Mouse (Mus musculus): ENCODE results near the gene Fgf15. TPM values are rescaled to one million over a fixed set of nuclear protein-coding genes. Genes with fewer than 3 reads are reported as not detected.
A peak's percentile ranks its signal among the peaks of the same experiment; 100 is the strongest.
"Not testable (repeated sequence)": the region's sequence is repeated elsewhere in the genome, so short reads cannot be mapped to it uniquely, and the experiment has no call there.

The Fgf15 gene
- polyA plus RNA-seq, 1 experiment from 2014 or later = 69.9 TPM

GRCm38 (mm10) chr7:144864160-144864670 is 32.1 kb upstream of the Fgf15 start:
- no peaks in the 10 kb centered on the region for H3K9me3 ChIP-seq
- H3K27me3 ChIP-seq = peaks cover 84% of the 10 kb centered on the region
- ATAC-seq (ENCODE audit: low FRiP score) = no peak
- no peak overlapping the region for H3K27ac ChIP-seq
- H3K9ac ChIP-seq = no peak overlapping the region
- WGBS = 40% methylated on average over 3 of the region's 3 CpGs
- H3K36me3 ChIP-seq (replicated peaks) = no peaks in the 10 kb centered on the region
- no peak overlapping the region for H3K4me3 ChIP-seq (replicated peaks)
- H3K4me1 ChIP-seq = peaks cover 14% of the 10 kb centered on the region
- no peak overlapping the region for H3K4me2 ChIP-seq

GRCm38 (mm10) chr7:144867161-144867560 is 29.2 kb upstream of the Fgf15 start:
- no peak overlapping the region for H3K27ac ChIP-seq
- no peaks in the 10 kb centered on the region for H3K36me3 ChIP-seq (replicated peaks)
- H3K27me3 ChIP-seq = peaks cover 59% of the 10 kb centered on the region
- no peak overlapping the region for H3K9ac ChIP-seq
- H3K9me3 ChIP-seq = no peaks in the 10 kb centered on the region
- H3K4me2 ChIP-seq = no peak overlapping the region
- 74% methylated on average over 4 of the region's 4 CpGs for WGBS
- ATAC-seq (ENCODE audit: low FRiP score) = no peak
- H3K4me3 ChIP-seq (replicated peaks) = no peak overlapping the region
- H3K4me1 ChIP-seq = peaks cover under 1% of the 10 kb centered on the region; the same call in 1 of the 2 replicates

GRCm38 (mm10) chr7:144867602-144868001 is 28.7 kb upstream of the Fgf15 start:
- H3K4me3 ChIP-seq (replicated peaks) = no peak overlapping the region
- no peaks in the 10 kb centered on the region for H3K4me1 ChIP-seq
- WGBS = 78% methylated on average over 8 of the region's 8 CpGs
- ATAC-seq (ENCODE audit: low FRiP score) = no peak
- H3K9me3 ChIP-seq = no peaks in the 10 kb centered on the region
- no peak overlapping the region for H3K9ac ChIP-seq
- no peak overlapping the region for H3K27ac ChIP-seq
- no peak overlapping the region for H3K4me2 ChIP-seq
- peaks cover 58% of the 10 kb centered on the region for H3K27me3 ChIP-seq
- no peaks in the 10 kb centered on the region for H3K36me3 ChIP-seq (replicated peaks)

- Histone ChIP-seq H3K36me3 (replicated peaks) (no peaks in the 10 kb centered on the region), H3K4me2 (no peak overlapping the region), H3K9me3 (no peaks in the 10 kb centered on the region), H3K27ac (no peak overlapping the region), H3K4me1 (peaks cover 9% of the 10 kb centered on the region), H3K4me3 (replicated peaks) (no peak overlapping the region), H3K9ac (no peak overlapping the region), H3K27me3 (peaks cover 45% of the 10 kb centered on the region)
- WGBS = 80% methylated on average over 4 of the region's 4 CpGs
- ATAC-seq (ENCODE audit: low FRiP score) = no peak
These were observed 23.9 kb upstream of the Fgf15 start for GRCm38 (mm10) chr7:144872420-144872819.

GRCm38 (mm10) chr7:144873160-144873559 is 23.2 kb upstream of the Fgf15 start:
- no peaks in the 10 kb centered on the region for H3K9me3 ChIP-seq
- H3K9ac ChIP-seq = no peak overlapping the region
- H3K27ac ChIP-seq = no peak overlapping the region
- no peak overlapping the region for H3K4me2 ChIP-seq
- no peak for ATAC-seq (ENCODE audit: low FRiP score)
- H3K36me3 ChIP-seq (replicated peaks) = no peaks in the 10 kb centered on the region
- H3K27me3 ChIP-seq = peaks cover 42% of the 10 kb centered on the region
- no peak overlapping the region for H3K4me3 ChIP-seq (replicated peaks)
- peaks cover 9% of the 10 kb centered on the region for H3K4me1 ChIP-seq
- 77% methylated on average over 4 of the region's 4 CpGs for WGBS

- Histone ChIP-seq H3K4me2 (no peak overlapping the region), H3K4me3 (replicated peaks) (no peak overlapping the region), H3K9ac (no peak overlapping the region), H3K36me3 (replicated peaks) (no peaks in the 10 kb centered on the region), H3K27ac (no peak overlapping the region), H3K27me3 (peaks cover 42% of the 10 kb centered on the region), H3K9me3 (no peaks in the 10 kb centered on the region), H3K4me1 (peaks cover 9% of the 10 kb centered on the region)
- no peak for ATAC-seq (ENCODE audit: low FRiP score)
- 65% methylated on average over 4 of the region's 4 CpGs for WGBS
These were observed 22.1 kb upstream of the Fgf15 start for GRCm38 (mm10) chr7:144874226-144874625.

GRCm38 (mm10) chr7:144878401-144878800 is 17.9 kb upstream of the Fgf15 start:
- 93% methylated on average over 1 of the region's 1 CpGs for WGBS
- ATAC-seq (ENCODE audit: low FRiP score) = no peak

GRCm38 (mm10) chr7:144883106-144883505 is 13.2 kb upstream of the Fgf15 start:
- no peaks in the 10 kb centered on the region for H3K4me1 ChIP-seq
- peaks cover 13% of the 10 kb centered on the region for H3K27me3 ChIP-seq
- H3K4me2 ChIP-seq = no peak overlapping the region
- no peaks in the 10 kb centered on the region for H3K9me3 ChIP-seq
- H3K27ac ChIP-seq = no peak overlapping the region
- no peak overlapping the region for H3K9ac ChIP-seq
- WGBS = 51% methylated on average over 2 of the region's 2 CpGs
- ATAC-seq (ENCODE audit: low FRiP score) = no peak
- H3K36me3 ChIP-seq (replicated peaks) = no peaks in the 10 kb centered on the region
- no peak overlapping the region for H3K4me3 ChIP-seq (replicated peaks)

More at GRCm38 (mm10) chr7:144878401-144878800, 17.9 kb upstream of the Fgf15 start:
- Histone ChIP-seq H3K27me3 (peaks cover 27% of the 10 kb centered on the region), H3K4me2 (no peak overlapping the region), H3K36me3 (replicated peaks) (no peaks in the 10 kb centered on the region), H3K9me3 (no peaks in the 10 kb centered on the region), H3K4me1 (peaks cover 9% of the 10 kb centered on the region), H3K27ac (no peak overlapping the region), H3K9ac (no peak overlapping the region), H3K4me3 (replicated peaks) (no peak overlapping the region)

- H3K4me1 ChIP-seq = peaks cover 7% of the 10 kb centered on the region; the same call in 1 of the 2 replicates
- H3K36me3 ChIP-seq (replicated peaks) = no peaks in the 10 kb centered on the region
- no peak overlapping the region for H3K4me2 ChIP-seq
- ATAC-seq (ENCODE audit: low FRiP score) = no peak
- no peak overlapping the region for H3K9ac ChIP-seq
- WGBS = 89% methylated on average over 2 of the region's 2 CpGs
- no peak overlapping the region for H3K4me3 ChIP-seq (replicated peaks)
- no peak overlapping the region for H3K27ac ChIP-seq
- H3K9me3 ChIP-seq = no peaks in the 10 kb centered on the region
- H3K27me3 ChIP-seq = peaks cover 53% of the 10 kb centered on the region
These were observed 8.7 kb upstream of the Fgf15 start for GRCm38 (mm10) chr7:144887672-144888071.

GRCm38 (mm10) chr7:144888564-144889299 is 7.6 kb upstream of the Fgf15 start:
- Histone ChIP-seq H3K9ac (0 out of 2 replicates have a peak overlapping the region, but pooled peaks have one; percentile 21), H3K4me1 (peaks cover 7% of the 10 kb centered on the region; the same call in 1 of the 2 replicates), H3K27me3 (peaks cover 59% of the 10 kb centered on the region), H3K4me2 (no peak overlapping the region), H3K36me3 (replicated peaks) (no peaks in the 10 kb centered on the region), H3K9me3 (no peaks in the 10 kb centered on the region), H3K4me3 (replicated peaks) (no peak overlapping the region), H3K27ac (no peak overlapping the region)
- 6% methylated on average over 18 of the region's 18 CpGs for WGBS
- ATAC-seq (ENCODE audit: low FRiP score) = no peak

GRCm38 (mm10) chr7:144890661-144891060 is 5.7 kb upstream of the Fgf15 start:
- not testable (repeated sequence) for ATAC-seq (ENCODE audit: low FRiP score)
- peaks cover 69% of the 10 kb centered on the region for H3K27me3 ChIP-seq
- WGBS = 94% methylated on average over 1 of the region's 1 CpGs

GRCm38 (mm10) chr7:144891863-144892262 is 4.5 kb upstream of the Fgf15 start:
- Histone ChIP-seq H3K4me2 (no peak overlapping the region), H3K27me3 (peaks cover 79% of the 10 kb centered on the region), H3K4me3 (replicated peaks) (no peak overlapping the region), H3K27ac (no peak overlapping the region), H3K36me3 (replicated peaks) (no peaks in the 10 kb centered on the region), H3K4me1 (peaks cover 34% of the 10 kb centered on the region), H3K9me3 (no peaks in the 10 kb centered on the region), H3K9ac (no peak overlapping the region)
- no peak for ATAC-seq (ENCODE audit: low FRiP score)
- WGBS = 80% methylated on average over 2 of the region's 2 CpGs

More at GRCm38 (mm10) chr7:144890661-144891060, 5.7 kb upstream of the Fgf15 start:
- not testable (repeated sequence) for H3K9me3 ChIP-seq; H3K36me3 ChIP-seq (replicated peaks); H3K4me2 ChIP-seq; H3K27ac ChIP-seq; H3K9ac ChIP-seq; H3K4me3 ChIP-seq (replicated peaks)
- H3K4me1 ChIP-seq = peaks cover 22% of the 10 kb centered on the region

- H3K4me3 ChIP-seq (replicated peaks) = no peak overlapping the region
- no peak overlapping the region for H3K4me2 ChIP-seq
- no peaks in the 10 kb centered on the region for H3K36me3 ChIP-seq (replicated peaks)
- 53% methylated on average over 6 of the region's 6 CpGs for WGBS
- peaks cover 39% of the 10 kb centered on the region for H3K4me1 ChIP-seq
- H3K27ac ChIP-seq = no peak overlapping the region
- ATAC-seq (ENCODE audit: low FRiP score) = no peak
- no peaks in the 10 kb centered on the region for H3K9me3 ChIP-seq
- H3K27me3 ChIP-seq = peaks cover 80% of the 10 kb centered on the region
- H3K9ac ChIP-seq = no peak overlapping the region
These were observed 4.0 kb upstream of the Fgf15 start for GRCm38 (mm10) chr7:144892322-144892721.

All from forebrain, embryonic 12.5 days (tissue).